Mouse (Mus musculus) T-helper 17 cell (primary cell): Measurements from ENCODE around the gene Erbb2.

Source experiments
- in situ Hi-C, 2 experiments: fragments of 300-600 bp; cut with MboI, MseI; formaldehyde crosslinking; loops; 1 replicate in 1 of 2; 2 replicates in 1 of 2; pipeline ENCODE4 v1.15.1; 2025; ENCODE audit warnings: high pct_unique_total_duplicates in 2 of 2

The Erbb2 gene

DNA sequence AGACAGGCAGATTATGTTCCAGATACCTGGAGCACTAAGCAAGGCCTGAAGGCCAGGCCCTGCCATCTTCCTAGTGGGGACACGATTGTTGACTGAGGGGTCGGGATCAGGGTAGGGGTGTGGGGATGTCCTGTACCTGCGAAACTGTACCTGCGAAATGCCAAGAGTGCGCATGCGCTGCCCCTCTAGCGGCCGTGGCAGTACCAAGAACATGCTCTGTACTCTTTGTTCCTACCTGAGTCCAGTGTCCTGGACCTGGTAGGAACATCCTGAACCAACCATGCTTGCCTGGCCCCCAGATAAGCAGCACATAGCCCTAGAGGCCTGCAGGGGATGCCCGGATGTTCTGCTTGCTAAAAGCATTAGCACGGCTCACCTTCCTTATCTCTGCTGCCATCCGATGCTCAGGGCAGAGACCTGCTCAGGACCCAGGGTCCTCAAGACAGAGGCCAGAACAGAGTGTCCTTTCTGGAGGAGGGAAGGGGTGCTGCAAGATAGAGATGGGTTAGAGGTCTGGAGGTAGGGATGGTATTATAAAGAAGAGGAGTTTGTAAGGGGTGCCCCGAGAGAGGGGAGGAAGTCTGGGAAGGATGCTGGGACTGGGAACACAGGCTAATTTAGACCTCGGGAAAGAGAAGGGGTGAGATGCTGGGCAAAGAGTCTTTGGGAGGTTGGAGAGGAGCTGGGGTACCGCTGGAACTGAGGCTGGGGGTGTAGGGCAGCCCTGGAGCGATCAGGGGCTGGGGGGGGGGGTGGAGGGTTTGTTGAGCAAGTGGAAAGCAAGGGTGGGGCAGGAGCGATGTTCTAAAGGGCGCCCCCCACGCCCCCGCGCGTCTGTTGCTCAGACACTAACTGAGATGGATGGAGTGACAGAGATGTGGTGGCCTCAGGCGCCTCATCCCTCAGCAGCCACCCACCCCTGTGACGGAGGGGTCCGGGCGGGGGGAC is 26.4 kb upstream of the Erbb2 start, which contains the start of gene Pnmt:
TSS of gene Pnmt (plus strand) at position 813 of the 948 bp plus-strand sequence.
- in situ Hi-C loops = no loop called here

DNA sequence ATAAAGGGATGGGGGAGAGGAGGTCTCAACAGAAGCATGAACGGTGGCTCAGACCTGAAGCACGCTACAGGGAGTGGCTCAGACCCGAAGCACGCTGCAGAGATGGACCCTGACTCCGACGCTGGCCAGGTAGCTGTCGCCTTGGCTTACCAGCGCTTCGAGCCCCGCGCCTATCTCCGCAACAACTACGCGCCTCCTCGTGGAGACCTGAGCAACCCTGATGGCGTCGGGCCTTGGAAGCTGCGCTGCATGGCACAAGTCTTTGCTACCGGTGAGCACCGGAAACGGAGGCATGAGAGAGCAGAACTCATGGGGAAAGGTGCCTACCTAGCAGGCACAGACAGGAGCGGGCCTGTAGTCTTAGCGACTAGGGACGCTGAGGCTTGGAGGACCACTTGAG is 25.7 kb upstream of the Erbb2 start:
- in situ Hi-C loops = no loop called here

DNA sequence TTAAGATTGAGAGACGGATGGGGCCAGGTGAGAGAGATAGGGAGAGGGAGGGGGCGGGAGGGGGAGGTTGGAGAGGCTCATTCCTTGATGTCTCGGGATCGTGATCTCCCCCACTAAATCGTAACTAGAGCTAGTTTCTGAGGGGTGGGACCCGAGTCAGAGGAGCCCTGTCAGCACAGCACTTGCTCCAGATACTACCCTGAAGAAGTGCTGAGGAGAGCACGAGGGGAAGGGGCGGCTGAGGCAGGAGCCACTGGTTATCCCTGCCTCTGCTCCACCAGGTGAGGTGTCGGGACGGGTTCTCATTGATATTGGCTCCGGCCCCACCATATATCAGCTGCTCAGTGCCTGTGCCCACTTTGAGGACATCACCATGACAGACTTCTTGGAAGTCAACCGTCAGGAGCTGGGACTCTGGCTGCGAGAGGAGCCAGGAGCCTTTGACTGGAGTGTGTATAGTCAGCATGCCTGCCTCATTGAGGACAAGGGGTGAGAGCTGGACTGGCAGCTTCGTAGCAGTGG is 25.2 kb upstream of the Erbb2 start:
- in situ Hi-C loops = no loop called here

DNA sequence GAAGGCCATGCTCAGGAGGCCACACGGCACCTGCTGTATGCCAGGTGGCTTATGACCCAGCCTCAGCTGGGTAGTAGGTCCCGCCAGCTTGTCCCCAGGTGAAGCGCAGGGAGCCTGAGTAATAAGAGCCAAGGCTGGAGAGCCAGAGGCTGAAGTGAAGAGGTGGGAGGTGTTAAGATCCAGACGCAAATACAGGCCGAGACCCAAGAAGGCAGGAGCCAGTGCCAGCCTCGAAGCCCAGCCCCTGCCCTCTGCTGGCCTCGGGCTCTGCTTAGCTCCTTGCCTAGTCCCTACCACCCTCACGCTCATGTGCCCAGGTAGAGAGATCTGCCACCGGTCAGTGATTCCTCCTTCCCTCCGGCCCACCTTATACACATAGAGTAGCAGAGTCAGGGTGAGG is 24.0 kb upstream of the Erbb2 start:
- in situ Hi-C loops = no loop called here

DNA sequence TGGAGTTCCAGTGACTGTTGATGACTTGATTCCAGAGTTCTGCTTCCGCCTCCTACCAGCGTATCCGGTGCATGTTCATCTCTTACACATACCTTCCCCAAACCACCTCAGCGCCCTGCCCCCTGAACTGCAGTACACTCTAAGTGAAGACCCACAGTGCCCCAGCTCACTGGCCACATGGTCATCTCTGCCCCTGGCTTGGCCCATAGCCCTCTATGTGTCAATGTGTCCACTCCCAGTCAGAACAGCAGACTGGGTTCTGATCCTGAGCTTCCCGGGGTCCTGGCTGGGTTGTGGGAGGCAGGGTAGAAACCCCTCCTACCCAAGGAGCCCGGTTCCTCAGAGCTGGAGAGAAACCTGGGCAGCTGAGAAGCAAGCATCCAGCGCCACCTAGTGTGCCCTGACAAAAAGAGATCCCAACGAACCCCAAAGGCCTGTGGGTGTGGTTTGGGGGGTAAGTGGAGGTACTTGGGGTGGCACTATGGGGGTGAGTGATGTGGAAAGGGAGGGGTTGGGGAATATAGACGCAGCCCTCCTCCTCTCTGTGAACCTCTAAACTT is 23.0 kb upstream of the Erbb2 start:
- in situ Hi-C loops = no loop called here

DNA sequence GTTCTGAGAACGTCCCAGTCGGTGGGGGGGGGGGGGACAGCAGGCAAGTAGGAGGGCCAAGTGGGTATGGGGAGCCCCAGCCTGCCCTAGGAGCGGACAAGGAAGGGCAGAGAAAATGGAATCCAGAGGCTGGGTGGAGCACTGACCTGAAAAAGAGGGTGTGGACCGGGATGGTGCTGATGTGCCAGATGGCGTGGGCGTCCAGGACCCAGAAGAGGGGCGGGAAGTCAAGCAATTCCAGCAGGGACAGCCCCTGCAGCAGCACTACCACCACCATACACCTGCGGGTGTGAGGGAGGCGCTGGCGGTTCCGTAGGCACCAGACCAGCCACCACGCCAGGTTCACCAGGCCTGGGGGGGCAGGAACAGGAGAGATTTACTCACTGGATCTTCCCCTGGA is 22.1 kb upstream of the Erbb2 start:
- in situ Hi-C loops = no loop called here

DNA sequence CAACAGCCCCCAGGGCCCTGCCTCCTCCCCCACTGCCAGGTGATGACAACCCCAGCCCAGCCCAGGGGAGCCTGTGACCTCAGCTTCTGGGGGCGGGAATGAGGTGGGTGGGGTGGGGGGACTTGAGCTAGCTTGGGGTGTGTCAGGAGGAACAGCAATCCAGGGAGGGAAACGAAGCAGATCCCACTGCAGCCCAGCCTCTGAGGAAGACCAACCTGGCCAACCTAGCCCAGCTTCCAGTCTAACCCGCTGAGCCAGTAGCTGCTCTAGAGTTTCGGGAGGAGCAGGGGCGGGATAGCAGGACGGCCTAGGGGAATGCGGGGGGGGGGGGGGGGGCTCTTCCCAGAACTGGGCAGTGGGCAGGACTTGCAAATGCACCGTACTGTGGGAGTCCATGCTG is 20.2 kb upstream of the Erbb2 start:
- in situ Hi-C loops = no loop called here

DNA sequence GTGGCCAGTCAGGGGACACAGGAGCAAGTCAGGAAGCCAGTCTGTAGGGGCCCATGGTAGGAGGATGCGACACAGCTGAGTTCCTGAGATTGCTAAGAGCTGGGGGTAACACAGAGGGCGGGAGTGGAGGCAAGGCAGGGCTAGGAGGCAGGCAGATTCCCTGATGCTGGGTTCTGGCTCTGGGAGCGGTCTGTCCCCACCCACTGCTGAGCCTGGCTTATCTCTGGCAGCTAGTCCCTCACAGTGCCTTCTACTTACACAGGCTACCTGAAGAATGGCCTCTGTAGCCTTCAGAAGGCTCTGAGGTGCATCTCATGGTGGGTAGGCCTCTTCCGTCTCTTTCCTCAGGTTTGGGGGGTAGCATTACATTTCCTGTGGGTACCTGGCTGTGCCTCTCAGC is 19.6 kb upstream of the Erbb2 start:
- in situ Hi-C loops = no loop called here

DNA sequence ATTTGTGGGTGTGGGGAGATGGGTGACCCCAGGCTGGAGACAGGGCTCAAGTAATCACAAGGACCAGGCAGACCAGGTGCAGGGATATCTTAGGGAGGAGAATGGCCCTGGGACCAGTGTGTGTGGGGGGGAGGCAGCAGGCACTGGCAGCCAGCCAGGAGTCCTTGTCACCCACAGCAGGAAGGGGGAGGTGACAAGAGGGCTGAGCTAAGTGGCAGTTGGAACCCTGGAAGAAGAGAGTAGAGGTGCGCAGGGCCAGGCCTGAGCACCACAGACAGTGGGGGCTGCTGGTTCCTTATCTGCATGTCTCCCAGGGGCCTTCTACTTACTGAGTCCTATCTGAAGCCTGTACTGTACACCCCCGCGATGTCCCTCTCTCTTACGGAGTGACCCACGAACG is 19.0 kb upstream of the Erbb2 start:
- in situ Hi-C loops = no loop called here

DNA sequence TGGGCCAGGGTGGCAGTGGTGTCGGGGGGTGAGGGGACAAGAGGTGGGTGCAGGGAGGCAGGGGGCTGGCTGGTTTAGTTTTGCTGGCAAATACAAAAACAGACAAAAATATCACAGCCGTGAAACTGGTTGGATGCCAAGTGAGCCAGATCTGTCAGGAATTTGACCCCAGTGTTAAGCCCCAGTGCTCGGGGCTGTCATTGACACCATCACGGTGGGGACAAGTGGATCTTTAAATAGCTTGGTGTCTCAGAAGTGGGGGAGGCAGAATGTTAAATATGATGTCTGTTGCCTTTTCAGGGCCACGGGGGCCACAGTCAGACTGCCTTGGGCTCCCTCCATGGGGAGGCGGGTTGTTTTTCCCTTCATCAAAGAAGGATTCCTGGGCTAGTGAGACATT is 18.0 kb upstream of the Erbb2 start:
- in situ Hi-C loops = no loop called here

DNA sequence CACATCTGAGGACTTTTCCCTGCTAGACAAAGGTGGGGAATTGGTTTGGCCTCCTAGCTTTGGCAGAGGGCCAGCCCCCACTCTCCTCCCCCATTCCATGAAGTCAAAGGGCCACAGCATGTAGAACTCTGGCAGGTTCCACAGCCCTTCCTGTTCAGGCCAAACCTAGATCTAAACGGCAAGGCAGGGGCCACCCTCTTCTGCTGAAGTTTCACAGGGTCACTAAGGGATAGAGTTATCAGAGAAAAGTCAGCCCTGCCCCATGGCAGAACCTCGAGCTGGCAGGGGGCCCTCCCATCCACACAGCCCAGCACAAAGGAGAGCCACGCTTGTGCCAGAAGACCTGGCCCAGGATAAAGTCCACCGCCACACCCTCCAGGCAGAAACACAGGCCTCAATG is 17.2 kb upstream of the Erbb2 start:
- in situ Hi-C loops = no loop called here

DNA sequence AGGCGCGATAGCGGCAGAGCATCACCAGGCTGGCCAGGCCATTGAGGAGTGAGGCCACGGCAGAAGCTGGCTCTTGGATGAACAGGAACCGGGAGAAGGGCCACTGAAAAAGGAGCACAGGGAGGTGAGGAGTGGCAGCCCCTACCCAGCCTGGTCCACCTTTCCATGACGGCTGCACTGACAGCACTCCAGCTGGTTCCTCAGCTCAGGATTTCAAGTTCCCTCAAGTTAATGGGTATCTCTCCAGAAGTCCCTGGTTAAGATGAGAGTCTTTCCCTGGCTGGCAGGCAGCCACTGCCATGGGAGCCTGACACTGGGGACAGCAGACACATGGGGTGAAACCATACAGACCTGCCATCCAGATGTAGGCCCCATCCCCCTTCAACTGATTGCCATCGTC is 14.3 kb upstream of the Erbb2 start:
- in situ Hi-C loops = no loop called here

DNA sequence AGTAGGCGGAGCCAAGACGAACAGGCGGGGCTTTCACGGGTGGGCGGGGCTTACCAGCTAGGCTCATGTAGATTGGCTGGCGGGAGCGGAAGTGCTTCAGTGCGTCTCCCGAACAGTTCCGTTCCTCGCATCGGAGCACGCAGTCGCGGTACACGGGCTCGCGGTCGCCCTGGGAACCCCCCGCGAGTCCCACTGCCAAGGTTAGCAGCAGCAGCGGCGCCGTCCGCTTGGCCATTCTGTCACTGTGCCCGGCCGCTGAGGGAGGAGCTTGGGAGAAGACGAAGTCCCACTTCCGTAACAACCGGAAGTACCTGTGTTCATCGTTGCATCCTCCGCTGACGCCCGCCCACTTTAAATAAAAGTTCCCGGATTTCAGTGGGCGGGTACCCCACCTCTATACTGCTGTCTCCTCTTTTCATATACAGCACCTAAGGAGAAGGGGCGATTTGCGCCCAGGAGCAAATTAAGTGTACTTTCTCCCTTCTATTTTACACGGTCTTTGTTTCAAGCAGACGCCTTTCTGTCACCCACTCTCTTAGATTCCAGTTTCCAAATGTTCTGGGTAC is 12.0 kb upstream of the Erbb2 start, which contains the start of gene Pgap3:
TSS of gene Pgap3 (minus strand) at position 330 of the 566 bp plus-strand sequence.
- in situ Hi-C loops = no loop called here

DNA sequence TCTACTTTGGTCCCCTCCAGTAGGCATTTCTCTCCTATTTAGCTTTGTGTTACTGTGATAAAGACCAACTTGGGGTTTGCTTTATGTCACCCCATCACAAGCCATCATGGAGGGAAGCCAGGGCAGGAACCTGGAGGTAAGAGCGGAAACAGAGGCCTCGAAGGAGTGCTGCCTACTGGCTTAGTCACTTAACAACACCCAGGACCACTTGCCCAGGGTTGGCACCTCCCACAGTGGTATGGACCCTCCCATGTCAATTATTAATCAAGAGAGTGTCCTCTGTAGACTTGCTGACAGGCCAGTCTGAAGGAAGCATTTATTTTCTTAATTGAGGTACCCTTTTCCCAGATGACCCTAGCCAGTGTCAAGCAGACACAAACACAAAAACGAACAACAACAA is 11.5 kb upstream of the Erbb2 start:
- in situ Hi-C loops = no loop called here

DNA sequence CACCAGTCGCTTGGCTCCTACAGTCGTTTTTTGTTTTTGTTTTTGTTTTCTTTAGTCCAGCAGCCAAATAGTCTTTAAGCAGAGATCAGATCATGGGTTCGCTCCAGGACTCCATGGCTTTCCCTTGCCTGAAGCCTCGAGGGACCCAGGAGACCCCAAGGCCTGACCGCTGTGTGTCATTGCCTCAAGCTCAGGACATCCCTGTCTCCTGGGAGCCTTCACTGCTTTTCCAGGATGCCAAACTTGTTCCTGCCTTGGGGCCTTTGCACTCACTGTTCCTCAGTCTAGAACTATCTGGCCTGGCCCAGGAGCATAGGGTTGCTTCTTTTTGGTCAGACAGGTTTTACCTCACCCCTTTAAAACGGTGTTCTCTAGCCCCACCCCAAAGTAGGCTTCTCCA is 5.6 kb upstream of the Erbb2 start:
- in situ Hi-C loops = no loop called here

DNA sequence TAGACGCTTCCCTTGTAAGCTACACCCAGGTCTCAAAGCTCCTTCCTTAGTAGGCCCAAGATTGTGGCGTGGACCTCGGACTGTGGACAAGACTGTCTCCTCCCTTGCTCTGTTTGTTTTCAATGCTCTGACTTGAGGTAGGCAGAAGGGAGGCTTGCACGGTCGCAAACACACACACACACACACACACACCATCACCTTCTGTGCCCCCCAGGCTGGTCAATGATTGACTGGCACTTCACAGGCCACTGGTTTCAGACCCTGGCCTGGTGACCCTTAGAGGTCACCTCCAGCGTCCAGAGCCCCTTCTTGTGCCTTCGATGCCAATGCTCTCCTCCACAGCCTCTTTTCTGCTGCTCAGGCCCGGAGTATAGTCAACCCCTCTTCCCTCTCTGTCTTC is 3.4 kb upstream of the Erbb2 start:
- in situ Hi-C loops = no loop called here

DNA sequence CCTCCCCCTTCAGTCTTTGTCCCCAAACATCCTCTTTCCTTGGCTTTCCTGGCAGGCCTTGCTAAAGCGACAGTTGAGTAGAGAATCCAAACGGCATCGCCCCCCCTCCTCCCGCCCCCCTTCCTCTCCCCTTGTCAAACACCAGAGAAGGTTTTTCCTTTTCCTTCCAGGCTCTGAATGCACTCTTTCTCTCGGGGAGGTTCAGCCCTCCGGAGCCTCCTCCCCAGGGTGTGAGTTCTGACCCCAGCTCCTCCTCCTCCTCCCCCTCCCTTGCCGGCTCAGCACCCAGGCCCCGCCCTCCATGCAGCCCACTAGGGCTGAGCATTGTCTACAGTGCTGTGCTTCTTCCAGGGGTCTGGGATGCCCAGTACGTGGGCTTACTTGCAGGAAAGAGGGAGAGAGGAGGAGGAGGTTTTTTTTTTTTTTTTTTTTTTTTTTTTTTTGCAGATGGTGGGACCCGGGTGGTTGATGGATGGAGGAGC is 2.9 kb upstream of the Erbb2 start:
- in situ Hi-C loops = no loop called here

DNA sequence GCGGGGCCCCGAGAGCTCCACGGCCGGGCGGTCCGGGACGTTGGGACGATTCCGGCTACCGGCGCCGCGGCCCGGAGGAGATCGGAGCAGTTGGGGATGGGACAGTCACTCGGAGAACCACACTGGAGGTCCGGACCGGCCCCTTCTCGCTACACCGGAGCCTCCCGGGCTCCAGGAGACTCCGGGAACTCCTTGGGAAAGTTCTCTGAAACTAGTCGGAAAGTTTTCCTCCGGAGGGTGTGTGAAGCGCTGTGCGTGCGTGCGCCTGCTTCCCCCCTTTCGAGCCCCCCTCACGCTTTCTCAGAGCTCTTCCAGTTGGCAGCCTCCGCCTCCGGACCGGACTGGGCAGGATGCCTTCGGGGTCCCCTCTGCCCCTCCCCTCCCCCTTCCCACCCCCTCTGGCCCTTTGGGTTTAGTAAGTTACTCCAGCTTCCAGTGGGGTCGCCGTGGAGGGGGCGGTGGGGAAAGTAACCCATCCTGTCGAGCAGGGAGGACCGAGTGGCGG is 579 bp downstream of the Erbb2 start:
- in situ Hi-C loops = no loop called here

DNA sequence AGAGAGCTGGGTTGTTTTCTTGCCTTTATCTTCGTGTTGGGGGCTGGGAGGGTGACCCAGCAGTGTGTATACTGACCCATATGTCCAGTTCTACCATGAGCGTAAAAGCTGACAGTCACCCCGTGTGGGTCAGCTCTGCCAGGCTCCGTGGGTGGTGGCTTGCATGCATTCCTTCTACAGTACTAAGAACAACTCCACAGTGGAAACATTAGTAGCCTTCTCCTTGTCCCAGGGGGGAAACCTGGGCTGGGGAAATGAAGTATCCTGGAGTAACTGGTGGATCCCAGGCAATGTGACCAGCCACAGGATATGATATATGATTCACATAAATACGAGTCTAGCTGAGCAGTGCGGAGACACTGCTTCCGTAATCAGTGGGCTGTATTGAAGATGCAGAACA is 1.5 kb downstream of the Erbb2 start:
- in situ Hi-C loops = no loop called here

DNA sequence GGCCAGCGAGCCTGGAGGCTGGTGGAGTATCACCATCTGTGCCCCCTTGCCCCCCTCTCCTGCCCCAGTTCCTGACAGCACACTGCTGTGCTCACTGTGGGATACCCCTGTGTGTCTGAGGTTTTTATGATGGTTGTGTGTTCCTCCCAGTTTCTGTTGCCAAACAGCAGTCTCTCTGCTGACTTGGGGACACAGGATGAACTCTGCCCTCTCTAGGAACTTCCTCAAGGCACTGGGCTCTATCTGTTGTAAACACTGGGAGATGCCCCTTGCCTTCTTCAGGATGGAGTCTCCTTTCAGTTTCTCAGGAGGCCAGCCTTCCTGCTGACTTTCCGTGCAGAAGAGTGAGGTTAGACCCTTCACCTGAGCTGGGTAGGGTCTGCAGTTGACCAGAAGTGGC is 1.9 kb downstream of the Erbb2 start:
- in situ Hi-C loops = no loop called here

DNA sequence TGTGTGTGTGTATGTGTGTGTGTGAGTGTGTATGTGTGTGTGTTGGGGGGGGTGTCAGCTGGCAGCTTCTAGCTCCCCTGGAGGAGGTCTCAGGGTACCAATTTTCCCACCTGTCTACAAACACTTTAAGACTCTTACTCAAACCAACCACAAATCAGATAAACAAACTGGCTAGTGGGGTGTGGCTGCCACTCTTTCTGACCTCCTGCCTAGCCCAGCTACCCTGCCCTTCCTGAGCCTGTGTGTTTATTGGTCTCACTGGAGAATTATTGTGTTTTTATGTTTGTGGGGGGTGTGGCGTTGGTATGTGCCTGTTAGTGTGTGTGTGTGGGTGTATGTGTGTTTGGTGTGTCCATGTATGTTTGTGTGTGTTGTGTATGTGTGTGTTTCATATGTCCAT is 4.8 kb downstream of the Erbb2 start:
- in situ Hi-C loops = no loop called here

DNA sequence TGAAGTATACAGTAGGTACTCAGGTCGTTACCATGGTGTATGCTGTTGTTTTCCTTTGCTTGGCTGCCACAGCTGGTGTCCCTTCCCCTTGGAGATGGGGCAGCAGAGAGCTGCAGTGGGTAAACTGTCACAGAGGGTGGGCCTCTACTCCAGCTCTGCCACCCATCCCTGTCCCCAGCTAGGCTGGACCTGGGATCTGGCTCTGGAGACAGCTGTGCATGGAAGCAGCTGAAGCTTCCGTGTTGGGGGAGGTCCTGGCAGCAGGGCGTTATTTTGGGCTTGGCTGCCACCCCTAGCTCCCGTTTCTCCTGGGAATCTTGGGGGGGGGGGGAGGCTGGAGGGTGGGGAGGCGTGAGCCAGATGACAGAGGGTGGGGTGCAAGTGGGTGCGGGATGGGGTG is 6.0 kb downstream of the Erbb2 start:
- in situ Hi-C loops = no loop called here
